12 mouse cellular contexts compared by ENCODE assay signal in genomic region chr8:119738129-119738907, GRCm38 (mm10). TPM values are rescaled to one million over a fixed set of nuclear protein-coding genes. Genes with fewer than 3 reads are reported as not detected.
"Had no signal": no experiment of that assay in that cellular context is flagged by ENCODE, and none has a peak within 500 bp of the region (broad histone marks: within the 10 kb centered on the region; RNA-seq: fewer than 3 reads in every experiment).

No protein-coding gene starts in this region.

- H3K9me3 ChIP-seq: kidney, embryonic 15.5 days; limb, embryonic 15.5 days; lung, embryonic 15.5 days; midbrain, embryonic 13.5 days had no signal

- H3K27ac ChIP-seq: kidney, embryonic 15.5 days; limb, embryonic 15.5 days; lung, embryonic 15.5 days; macrophage; midbrain, embryonic 13.5 days had no signal

- H3K9ac ChIP-seq: kidney, embryonic 15.5 days; limb, embryonic 15.5 days; lung, embryonic 15.5 days; midbrain, embryonic 13.5 days had no signal

- H3K4me2 ChIP-seq: kidney, embryonic 15.5 days; limb, embryonic 15.5 days; lung, embryonic 15.5 days; midbrain, embryonic 13.5 days had no signal

- H3K36me3 ChIP-seq: kidney, embryonic 15.5 days; limb, embryonic 15.5 days; lung, embryonic 15.5 days; midbrain, embryonic 13.5 days had no signal

- H3K27me3 ChIP-seq: kidney, embryonic 15.5 days; limb, embryonic 15.5 days; lung, embryonic 15.5 days had no signal

- ATAC-seq: intestine, embryonic 16.5 days; midbrain, embryonic 13.5 days had no signal

- H3K4me3 ChIP-seq: kidney, embryonic 15.5 days; limb, embryonic 15.5 days; lung, embryonic 15.5 days; midbrain, embryonic 13.5 days had no signal

- DNase-seq: kidney, adult 2 months; kidney, postnatal 14 days; layer of hippocampus, postnatal 36 days; lung, postnatal 14 days; thymus, adult 2 months; thymus, postnatal 25 days had no signal

RNA-seq across cellular contexts. Expression of gene Atp2c2, which starts 38.5 kb away (rescaled TPM):
- polyA plus RNA-seq: macrophage; midbrain, embryonic 13.5 days had no signal
